Mouse (Mus musculus): ENCODE measurements around the gene Pyy. TPM values are rescaled to one million over a fixed set of nuclear protein-coding genes. Genes with fewer than 3 reads are reported as not detected.

Pyy gene
- total and polyA plus RNA-seq, 2 experiments from 2014 or later, result not detected

GRCm38 (mm10) chr11:102146005-102146404, 38.4 kb upstream of the Pyy start:
- Histone ChIP-seq H3K4me2 (ENCODE audit: low read depth, low read length, poor library complexity, severe bottlenecking) (no peak overlapping the region), H3K9me3 (ENCODE audit: low read length) (no peaks in the 10 kb centered on the region), H3K4me3 (ENCODE audit: low read depth, low read length) (no peak overlapping the region; the same call in 1 of the 2 replicates), H3K27me3 (ENCODE audit: insufficient read depth, low read length) (peaks cover 67% of the 10 kb centered on the region), H3K9ac (replicated peaks; ENCODE audit: low read length, poor library complexity, severe bottlenecking) (no peak overlapping the region), H3K4me1 (ENCODE audit: insufficient read depth, low read length) (no peaks in the 10 kb centered on the region; the same call in 1 of the 2 replicates), H3K27ac (ENCODE audit: low read depth, low read length) (no peak overlapping the region), H3K36me3 (ENCODE audit: insufficient read depth, low read length) (no peaks in the 10 kb centered on the region)
- ATAC-seq (ENCODE audit: low FRiP score), result no peak
- TF ChIP-seq CTCF (IDR thresholded peaks at IDR 0.05), result no peak
- DNase-seq (ENCODE audit: low spot score), result no peak
- WGBS, result 4% methylated on average over 16 of the region's 16 CpGs

DNA sequence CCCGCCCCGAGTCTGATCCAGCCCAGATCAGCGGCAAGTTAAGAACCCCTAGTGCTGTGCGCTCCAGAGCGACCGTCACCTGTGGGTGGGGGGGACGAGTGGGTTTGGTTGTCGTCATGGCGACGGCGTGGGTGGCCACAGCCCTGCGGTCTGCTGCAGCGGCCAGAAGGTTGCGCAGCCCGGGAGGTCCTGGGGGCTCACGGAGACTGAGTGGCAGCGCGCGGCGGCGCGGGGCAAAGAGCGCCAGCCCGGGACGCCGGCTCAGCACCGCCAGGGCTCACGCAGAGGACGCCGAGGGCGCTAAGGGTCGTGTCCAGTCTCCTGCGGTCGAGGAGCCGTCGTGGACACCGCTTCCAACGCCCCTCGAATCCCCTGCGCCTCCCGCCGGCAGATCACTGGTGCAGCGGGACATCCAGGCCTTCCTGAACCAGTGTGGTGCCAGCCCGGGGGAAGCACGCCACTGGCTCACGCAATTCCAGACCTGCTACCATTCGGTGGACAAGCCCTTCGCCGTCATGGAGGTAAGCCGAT, 37.9 kb upstream of the Pyy start, which contains the start of gene Nags:
TSS of gene Nags (plus strand) at position 43 of the 531 bp plus-strand sequence.
- Histone ChIP-seq H3K4me2 (ENCODE audit: low read depth, low read length, poor library complexity, severe bottlenecking) (peak within 1 kb of the TSS; percentile 29), H3K36me3 (ENCODE audit: insufficient read depth, low read length) (no peaks in the 10 kb centered on the region), H3K4me1 (ENCODE audit: insufficient read depth, low read length) (no peaks in the 10 kb centered on the region; the same call in 1 of the 2 replicates), H3K9ac (replicated peaks; ENCODE audit: low read length, poor library complexity, severe bottlenecking) (0 out of 2 replicates have a peak within 1 kb of the TSS, but pooled peaks have one; percentile 13), H3K9me3 (ENCODE audit: low read length) (no peaks in the 10 kb centered on the region), H3K4me3 (ENCODE audit: low read depth, low read length) (peak within 1 kb of the TSS; percentile 21; the same call in 1 of the 2 replicates), H3K27me3 (ENCODE audit: insufficient read depth, low read length) (peaks cover 67% of the 10 kb centered on the region), H3K27ac (ENCODE audit: low read depth, low read length) (no peak within 1 kb of the TSS)
- ATAC-seq (ENCODE audit: low FRiP score) (no peak), DNase-seq (ENCODE audit: low spot score) (no peak)
- WGBS, result 1% methylated on average over 46 of the region's 50 CpGs
- TF ChIP-seq CTCF (IDR thresholded peaks at IDR 0.05), result no peak

- 25% methylated on average over 13 of the region's 13 CpGs for WGBS
- H3K36me3 ChIP-seq (ENCODE audit: insufficient read depth, low read length), result no peaks in the 10 kb centered on the region
- no peak for TF ChIP-seq CTCF (IDR thresholded peaks at IDR 0.05)
- ATAC-seq (ENCODE audit: low FRiP score), result no peak
- H3K4me3 ChIP-seq (ENCODE audit: low read depth, low read length), result peak overlapping the region; percentile 21; the same call in 1 of the 2 replicates
- peaks cover 67% of the 10 kb centered on the region for H3K27me3 ChIP-seq (ENCODE audit: insufficient read depth, low read length)
- H3K9me3 ChIP-seq (ENCODE audit: low read length), result no peaks in the 10 kb centered on the region
- peak overlapping the region; percentile 29 for H3K4me2 ChIP-seq (ENCODE audit: low read depth, low read length, poor library complexity, severe bottlenecking)
- H3K4me1 ChIP-seq (ENCODE audit: insufficient read depth, low read length), result no peaks in the 10 kb centered on the region; the same call in 1 of the 2 replicates
- no peak for DNase-seq (ENCODE audit: low spot score)
- 0 out of 2 replicates have a peak overlapping the region, but pooled peaks have one; percentile 13 for H3K9ac ChIP-seq (replicated peaks; ENCODE audit: low read length, poor library complexity, severe bottlenecking)
- no peak overlapping the region for H3K27ac ChIP-seq (ENCODE audit: low read depth, low read length)
These were observed 37.4 kb upstream of the Pyy start for GRCm38 (mm10) chr11:102144957-102145470.

GRCm38 (mm10) chr11:102142355-102142754, 34.7 kb upstream of the Pyy start:
- DNase-seq (ENCODE audit: low spot score) (no peak), ATAC-seq (ENCODE audit: low FRiP score) (no peak)
- Histone ChIP-seq H3K27ac (ENCODE audit: low read depth, low read length) (no peak overlapping the region), H3K9ac (replicated peaks; ENCODE audit: low read length, poor library complexity, severe bottlenecking) (no peak overlapping the region), H3K4me3 (ENCODE audit: low read depth, low read length) (no peak overlapping the region), H3K4me2 (ENCODE audit: low read depth, low read length, poor library complexity, severe bottlenecking) (no peak overlapping the region), H3K36me3 (ENCODE audit: insufficient read depth, low read length) (no peaks in the 10 kb centered on the region), H3K27me3 (ENCODE audit: insufficient read depth, low read length) (peaks cover 44% of the 10 kb centered on the region), H3K9me3 (ENCODE audit: low read length) (no peaks in the 10 kb centered on the region), H3K4me1 (ENCODE audit: insufficient read depth, low read length) (no peaks in the 10 kb centered on the region; the same call in 1 of the 2 replicates)
- TF ChIP-seq CTCF (IDR thresholded peaks at IDR 0.05), result no peak
- WGBS, result 66% methylated on average over 7 of the region's 7 CpGs

DNA sequence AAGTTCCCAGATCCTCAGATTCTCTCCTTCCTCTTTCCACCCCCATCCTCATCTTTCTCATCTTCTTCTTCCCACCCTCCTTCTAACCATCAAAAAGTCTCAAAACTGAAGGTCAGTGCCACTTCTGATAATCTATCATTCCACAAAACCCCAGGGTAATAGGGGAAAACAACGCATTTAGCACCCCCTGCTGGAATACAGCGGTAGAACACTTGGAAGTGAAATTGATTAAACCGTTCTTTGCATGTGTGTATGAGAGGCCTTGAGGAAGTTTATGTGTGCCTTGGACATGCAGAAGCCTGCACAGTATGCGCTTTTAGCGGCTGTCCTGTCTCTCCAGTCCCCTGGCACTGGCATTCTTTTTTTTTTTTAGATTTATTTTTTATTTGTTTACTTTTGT, 32.9 kb upstream of the Pyy start:
- Histone ChIP-seq H3K27ac (ENCODE audit: low read depth, low read length) (no peak overlapping the region), H3K4me3 (ENCODE audit: low read depth, low read length) (no peak overlapping the region), H3K9ac (replicated peaks; ENCODE audit: low read length, poor library complexity, severe bottlenecking) (no peak overlapping the region), H3K4me2 (ENCODE audit: low read depth, low read length, poor library complexity, severe bottlenecking) (no peak overlapping the region), H3K27me3 (ENCODE audit: insufficient read depth, low read length) (peaks cover 26% of the 10 kb centered on the region), H3K9me3 (ENCODE audit: low read length) (no peaks in the 10 kb centered on the region), H3K36me3 (ENCODE audit: insufficient read depth, low read length) (no peaks in the 10 kb centered on the region), H3K4me1 (ENCODE audit: insufficient read depth, low read length) (no peaks in the 10 kb centered on the region; the same call in 1 of the 2 replicates)
- ATAC-seq (ENCODE audit: low FRiP score), result no peak
- WGBS, result 3% methylated on average over 5 of the region's 5 CpGs
- DNase-seq (ENCODE audit: low spot score), result peak; percentile 62
- TF ChIP-seq CTCF (IDR thresholded peaks at IDR 0.05), result peak; percentile 88

- no peak overlapping the region for H3K27ac ChIP-seq (ENCODE audit: low read depth, low read length)
- H3K4me2 ChIP-seq (ENCODE audit: low read depth, low read length, poor library complexity, severe bottlenecking), result peak overlapping the region; percentile 55
- no peak overlapping the region for H3K9ac ChIP-seq (replicated peaks; ENCODE audit: low read length, poor library complexity, severe bottlenecking)
- 0% methylated on average over 18 of the region's 18 CpGs for WGBS
- H3K36me3 ChIP-seq (ENCODE audit: insufficient read depth, low read length), result no peaks in the 10 kb centered on the region
- H3K4me1 ChIP-seq (ENCODE audit: insufficient read depth, low read length), result no peaks in the 10 kb centered on the region
- ATAC-seq (ENCODE audit: low FRiP score) (no peak), DNase-seq (ENCODE audit: low spot score) (peak; percentile 84)
- H3K4me3 ChIP-seq (ENCODE audit: low read depth, low read length), result peak overlapping the region; percentile 17; the same call in 1 of the 2 replicates
- peaks cover 8% of the 10 kb centered on the region; the same call in 1 of the 2 replicates for H3K27me3 ChIP-seq (ENCODE audit: insufficient read depth, low read length)
- no peaks in the 10 kb centered on the region for H3K9me3 ChIP-seq (ENCODE audit: low read length)
- TF ChIP-seq CTCF (IDR thresholded peaks at IDR 0.05), result peak; percentile 96
These were observed 30.8 kb upstream of the Pyy start for GRCm38 (mm10) chr11:102138447-102138740.
